13 mouse cellular contexts compared by ENCODE assay signal in the genomic region with DNA sequence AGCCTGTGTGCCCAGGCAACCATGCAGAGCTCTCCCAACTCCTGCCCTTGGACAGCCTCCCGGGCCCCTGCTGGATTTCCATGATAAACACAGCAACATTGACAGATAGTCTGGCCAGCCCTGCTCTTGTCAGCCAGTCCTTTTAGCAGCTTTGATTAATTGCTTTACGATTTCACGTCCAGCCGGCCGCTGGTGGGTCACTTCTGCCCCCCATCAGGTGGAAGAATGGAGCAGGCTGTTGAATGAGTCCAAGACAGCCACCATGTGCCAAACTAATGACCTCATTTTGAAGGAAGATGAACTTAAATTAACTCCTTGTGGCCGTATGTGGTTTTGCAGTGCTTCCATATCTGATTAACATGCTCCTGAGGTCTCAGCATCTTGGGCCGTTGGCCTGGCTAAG. TPM values are rescaled to one million over a fixed set of nuclear protein-coding genes. Genes with fewer than 3 reads are reported as not detected.
DNase-seq lines count a peak whose midpoint lies in the region; ATAC-seq and TF ChIP-seq lines count a peak whose summit lies in the region.
"Had no signal": no experiment of that assay in that cellular context is flagged by ENCODE, and none has a peak within 500 bp of the region (broad histone marks: within the 10 kb centered on the region; RNA-seq: fewer than 3 reads in every experiment).

No protein-coding gene starts in this region.

- no peaks in the 10 kb centered on the region for H3K4me1 ChIP-seq in forebrain, postnatal 0 days (ENCODE audit: insufficient read depth)
- peaks cover 9% of the 10 kb centered on the region for H3K4me1 ChIP-seq in forebrain, embryonic 15.5 days
- peaks cover 31% of the 10 kb centered on the region for H3K4me1 ChIP-seq in hindbrain, embryonic 12.5 days

- no peak overlapping the region for H3K4me2 ChIP-seq in forebrain, postnatal 0 days (ENCODE audit: low read depth)
- no peak overlapping the region for H3K4me2 ChIP-seq in forebrain, embryonic 15.5 days (replicated peaks)
- no peak overlapping the region for H3K4me2 ChIP-seq in hindbrain, embryonic 12.5 days (replicated peaks)
- H3K4me2 ChIP-seq: heart, embryonic 11.5 days had no signal

- no peak overlapping the region for H3K4me3 ChIP-seq in forebrain, postnatal 0 days (ENCODE audit: low read depth, low read length)
- no peak overlapping the region for H3K4me3 ChIP-seq in forebrain, embryonic 15.5 days
- H3K4me3 ChIP-seq in hindbrain, embryonic 12.5 days: no peak overlapping the region

- H3K9ac ChIP-seq in forebrain, postnatal 0 days: no peak overlapping the region
- H3K9ac ChIP-seq in forebrain, embryonic 15.5 days (replicated peaks): no peak overlapping the region
- H3K9ac ChIP-seq in hindbrain, embryonic 12.5 days: no peak overlapping the region

- ATAC-seq in forebrain, postnatal 0 days: peak; percentile 66
- ATAC-seq in forebrain, embryonic 15.5 days (replicated peaks): no peak
- ATAC-seq in hindbrain, embryonic 12.5 days (ENCODE audit: low FRiP score): peak; percentile 79
- ATAC-seq in megakaryocyte, adult 5-6 weeks (ENCODE audit: poor library complexity, severe bottlenecking): no peak
- ATAC-seq: lung, postnatal 0 days had no signal

- TF ChIP-seq CTCF in forebrain, postnatal 0 days (IDR thresholded peaks at IDR 0.05; ENCODE audit: low read depth): no peak; the same call in 1 of the 2 replicates

- 29% methylated on average over 7 of the region's 7 CpGs for WGBS in forebrain, postnatal 0 days
- 22% methylated on average over 7 of the region's 7 CpGs for WGBS in forebrain, embryonic 15.5 days
- 33% methylated on average over 7 of the region's 7 CpGs for WGBS in hindbrain, embryonic 12.5 days

- H3K27me3 ChIP-seq in forebrain, postnatal 0 days (ENCODE audit: insufficient read depth, low read length): no peaks in the 10 kb centered on the region
- no peaks in the 10 kb centered on the region for H3K27me3 ChIP-seq in forebrain, embryonic 15.5 days
- peaks cover 85% of the 10 kb centered on the region for H3K27me3 ChIP-seq in hindbrain, embryonic 12.5 days

- peak; percentile 31 for DNase-seq in forebrain, postnatal 0 days
- peak; percentile 55 to 59 for DNase-seq in right cerebral cortex, postnatal 10 days (ENCODE audit: low spot score in 2 of 2)
- no peak for DNase-seq in right cerebral cortex, postnatal 14 days
- peak; percentile 7 for DNase-seq in yolk sac, embryonic 10.5 days (ENCODE audit: low spot score)
- DNase-seq in urinary bladder, postnatal 14 days (ENCODE audit: low spot score): no peak
- DNase-seq: right cerebral cortex, postnatal 25 days had no signal

- H3K9me3 ChIP-seq in forebrain, postnatal 0 days (ENCODE audit: low read length): no peaks in the 10 kb centered on the region
- no peaks in the 10 kb centered on the region for H3K9me3 ChIP-seq in forebrain, embryonic 15.5 days
- no peaks in the 10 kb centered on the region for H3K9me3 ChIP-seq in hindbrain, embryonic 12.5 days (replicated peaks)
- H3K9me3 ChIP-seq: G1E had no signal

- H3K36me3 ChIP-seq in forebrain, postnatal 0 days (ENCODE audit: insufficient read depth): peaks cover 79% of the 10 kb centered on the region
- H3K36me3 ChIP-seq in forebrain, embryonic 15.5 days: peaks cover 74% of the 10 kb centered on the region
- peaks cover 74% of the 10 kb centered on the region for H3K36me3 ChIP-seq in hindbrain, embryonic 12.5 days

- H3K27ac ChIP-seq in forebrain, postnatal 0 days (ENCODE audit: low read depth, low read length): no peak overlapping the region
- no peak overlapping the region; the same call in 1 of the 2 replicates for H3K27ac ChIP-seq in forebrain, embryonic 15.5 days (replicated peaks)
- H3K27ac ChIP-seq in hindbrain, embryonic 12.5 days: no peak overlapping the region

RNA-seq across cellular contexts. Expression of a gene that starts 30.0 kb away (rescaled TPM):
- total RNA-seq in forebrain, postnatal 0 days (2014; rRNA removed): 0.62 and 2.5 TPM in 2 replicates
- 1.0 and 1.9 TPM in 2 replicates for polyA plus RNA-seq in forebrain, postnatal 0 days (2015; fragmentation: Nextera tagmentation; extraction: Ambion mirVana)
- polyA plus RNA-seq in forebrain, embryonic 15.5 days (2015; fragmentation: Nextera tagmentation; extraction: Ambion mirVana): 2.9 and 4.1 TPM in 2 replicates
- 6.7 and 10.4 TPM in 2 replicates for polyA plus RNA-seq in hindbrain, embryonic 12.5 days (2016; fragmentation: Nextera tagmentation; extraction: Ambion mirVana)
- not detected in 2 replicates for total RNA-seq in megakaryocyte, adult 5-6 weeks (2015)
- total RNA-seq in megakaryocyte, adult 5-6 weeks (2017): not detected in 2 replicates
- polyA plus RNA-seq: G1E; lung, postnatal 0 days; urinary bladder, adult 2 months had no signal

RNA-seq across cellular contexts. Expression of a gene that starts 37.4 kb away (rescaled TPM):
- 29.9 and 31.5 TPM in 2 replicates for total RNA-seq in forebrain, postnatal 0 days (2014; rRNA removed)
- 26.6 and 38.7 TPM in 2 replicates for polyA plus RNA-seq in forebrain, postnatal 0 days (2015; fragmentation: Nextera tagmentation; extraction: Ambion mirVana)
- polyA plus RNA-seq in forebrain, embryonic 15.5 days (2015; fragmentation: Nextera tagmentation; extraction: Ambion mirVana): 57.5 and 63.0 TPM in 2 replicates
- polyA plus RNA-seq in hindbrain, embryonic 12.5 days (2016; fragmentation: Nextera tagmentation; extraction: Ambion mirVana): 86.0 and 96.8 TPM in 2 replicates
- total RNA-seq in megakaryocyte, adult 5-6 weeks (2015): 10.7 and 16.4 TPM in 2 replicates
- 17.1 and 23.6 TPM in 2 replicates for total RNA-seq in megakaryocyte, adult 5-6 weeks (2017)

Comparison
In these comparisons a context has a peak if more than half of its experiments do, and no peak if none do; other contexts are left out.
1. ATAC-seq: peak in forebrain, postnatal 0 days (single experiment) and hindbrain, embryonic 12.5 days (single experiment); none in forebrain, embryonic 15.5 days (single experiment) and megakaryocyte, adult 5-6 weeks (single experiment).
2. DNase-seq: peak in forebrain, postnatal 0 days (single experiment), right cerebral cortex, postnatal 10 days (2 of 2) and yolk sac, embryonic 10.5 days (single experiment); none in right cerebral cortex, postnatal 14 days (single experiment) and urinary bladder, postnatal 14 days (single experiment).